Mouse (Mus musculus) c-Kit-positive CD71-negative TER-119-negative erythroid progenitor cells, embryonic 14.5 days (primary cell): ENCODE results near the gene Orc4.
"Not testable (repeated sequence)": the region's sequence is repeated elsewhere in the genome, so short reads cannot be mapped to it uniquely, and the experiment has no call there.

Experiments used
- DNase-seq: peaks from one replicate; pipeline ENCODE4 v3.0.0-alpha.2; 2013; ENCODE audit warnings: low read depth

Orc4 gene

GRCm38 (mm10) chr2:48950252-48950315, at the start of gene Orc4:
TSS of gene Orc4 (minus strand) at chr2:48950277.
- DNase-seq: no peak

- no peak for DNase-seq
Observed at GRCm38 (mm10) chr2:48990322-48990721, 40.2 kb upstream of the Orc4 start.

- DNase-seq: no peak
Observed at GRCm38 (mm10) chr2:48978920-48979319, 28.8 kb upstream of the Orc4 start.

GRCm38 (mm10) chr2:48956591-48956990, 6.5 kb upstream of the Orc4 start:
- no peak for DNase-seq

- no peak for DNase-seq
Observed at GRCm38 (mm10) chr2:48950316-48950880, 321 bp upstream of the Orc4 start.

- no peak for DNase-seq
Observed at GRCm38 (mm10) chr2:48949743-48950251, 280 bp downstream of the Orc4 start.

- peak; percentile 93 for DNase-seq
Observed at GRCm38 (mm10) chr2:48948841-48949584, 1.1 kb downstream of the Orc4 start, which contains the start of gene Mbd5. TSS of gene Mbd5 (plus strand) at chr2:48949508.

GRCm38 (mm10) chr2:48947761-48948160, 2.3 kb downstream of the Orc4 start:
- DNase-seq: no peak

GRCm38 (mm10) chr2:48935058-48935457, 15.0 kb downstream of the Orc4 start:
- DNase-seq: no peak

GRCm38 (mm10) chr2:48915832-48916231, 34.2 kb downstream of the Orc4 start:
- no peak for DNase-seq

- DNase-seq: no peak
Observed at GRCm38 (mm10) chr2:48914185-48914584, 35.9 kb downstream of the Orc4 start.

- no peak for DNase-seq
Observed at GRCm38 (mm10) chr2:48908866-48909265, 41.2 kb downstream of the Orc4 start.

- DNase-seq: no peak
Observed at GRCm38 (mm10) chr2:48895186-48895585, 54.9 kb downstream of the Orc4 start.

- DNase-seq: peak; percentile 56
Observed at GRCm38 (mm10) chr2:48885945-48886344, 64.1 kb downstream of the Orc4 start.

GRCm38 (mm10) chr2:48868199-48868913, 81.7 kb downstream of the Orc4 start:
- DNase-seq: no peak

- DNase-seq: not testable (repeated sequence)
Observed at GRCm38 (mm10) chr2:48865596-48865995, 84.5 kb downstream of the Orc4 start.
